Mouse (Mus musculus) midbrain, postnatal 0 days (tissue): ENCODE data around the gene Arrdc5. TPM values are rescaled to one million over a fixed set of nuclear protein-coding genes. Genes with fewer than 3 reads are reported as not detected.

Experiments
- ATAC-seq: fragments of 200-750 bp; cut with Nextera tagmentation; 2 replicates; pipeline ENCODE4 v1.8.0; 2017; ENCODE audit warnings: moderate number of reproducible peaks, mild to moderate bottlenecking, moderate TSS enrichment, moderate library complexity; ENCODE audit not compliant: low FRiP score
- DNase-seq: peaks from one replicate; pipeline ENCODE4 v3.0.0-alpha.2; 2015; ENCODE audit warnings: low spot score
- H3K27ac ChIP-seq: fragments of 300-500 bp; sonication (generic); 2 replicates; pipeline ENCODE4 v1.5.1; 2014; ENCODE audit warnings: low read depth, mild to moderate bottlenecking, low read length, mixed read lengths
- H3K27me3 ChIP-seq: fragments of 300-500 bp; sonication (generic); 2 replicates; pipeline ENCODE4 v1.6.1; 2014; ENCODE audit warnings: low read length, control low read depth, mixed read lengths; ENCODE audit not compliant: insufficient read depth
- H3K36me3 ChIP-seq: fragments of 300-500 bp; sonication (generic); 2 replicates; pipeline ENCODE4 v1.6.1; 2014; ENCODE audit warnings: low read length, control low read depth, mixed read lengths; ENCODE audit not compliant: insufficient read depth
- H3K4me1 ChIP-seq: fragments of 300-500 bp; sonication (generic); 2 replicates; pipeline ENCODE4 v1.6.1; 2014; ENCODE audit warnings: mild to moderate bottlenecking, control low read depth, antibody characterized with exemption, low read length, mixed read lengths; ENCODE audit not compliant: insufficient read depth
- H3K4me2 ChIP-seq: fragments of 300-500 bp; sonication (generic); 2 replicates; pipeline ENCODE4 v1.6.1; 2014; ENCODE audit warnings: low read depth, mild to moderate bottlenecking, low read length, mixed read lengths; ENCODE audit not compliant: poor library complexity, severe bottlenecking
- H3K4me3 ChIP-seq: fragments of 300-500 bp; sonication (generic); 2 replicates; pipeline ENCODE4 v1.5.1; 2014; ENCODE audit warnings: low read depth, mild to moderate bottlenecking, low read length, moderate library complexity
- H3K9ac ChIP-seq: fragments of 300-500 bp; sonication (generic); replicated peaks from 2 replicates; pipeline ENCODE4 v1.6.1; 2014; ENCODE audit warnings: mild to moderate bottlenecking, low read length, moderate library complexity, mixed read lengths; ENCODE audit not compliant: poor library complexity, severe bottlenecking
- H3K9me3 ChIP-seq: fragments of 300-500 bp; sonication (generic); 2 replicates; pipeline ENCODE4 v1.6.1; 2016; ENCODE audit warnings: low read length, control low read depth
- CTCF ChIP-seq: IDR thresholded peaks from 2 replicates; pipeline ENCODE4 v1.5.1; 2016; ENCODE audit warnings: antibody characterized with exemption, mild to moderate bottlenecking
- WGBS: fragments of 180-500 bp; shearing (Covaris S2); extraction: QIAGEN DNeasy Blood & Tissue Kit; methylation state at CpG from one replicate; pipeline ENCODE4 v1.1.7; 2014; 5-methylcytosine and 5-hydroxymethylcytosine counted together
- polyA plus RNA-seq: library from polyadenylated mRNA; unstranded; fragments of >200 nt; fragmentation: Nextera tagmentation; extraction: Ambion mirVana; gene quantifications from 2 replicates; pipeline ENCODE4 v1.2.1, GENCODE M21; 2015
- total RNA-seq: library from RNA; depleted of rRNA; stranded (reverse); fragments of >200 nt; gene quantifications from 2 replicates; pipeline ENCODE4 v1.2.3, GENCODE M21; 2014; rRNA removed

The Arrdc5 gene
- total RNA-seq (not detected in 2 replicates), polyA plus RNA-seq (not detected in 2 replicates)

DNA sequence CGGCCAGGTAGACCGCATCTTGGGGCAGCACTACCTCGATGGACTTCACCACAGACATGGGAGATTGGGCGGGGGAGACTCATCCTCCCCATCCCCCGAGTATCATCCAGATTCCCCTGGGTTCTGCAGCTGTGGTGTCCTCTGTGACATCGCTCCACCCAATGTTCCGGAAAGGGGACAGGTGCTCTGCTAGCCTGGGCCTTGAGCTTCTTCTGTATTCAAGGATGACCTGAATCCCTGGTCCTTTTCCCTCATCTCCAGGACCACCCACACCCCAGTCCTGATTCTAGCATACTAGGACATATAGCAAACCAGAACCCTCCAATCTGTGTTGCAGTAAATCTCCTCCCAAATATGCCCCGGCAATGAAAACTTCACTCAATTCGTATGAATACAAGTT, at the start of gene Arrdc5:
TSS of gene Arrdc5 (minus strand) at position 101 of the 400 bp plus-strand sequence.
- TF ChIP-seq CTCF = no peak
- Histone ChIP-seq H3K9ac (no peak within 1 kb of the TSS), H3K27me3 (no peaks in the 10 kb centered on the region), H3K4me2 (no peak within 1 kb of the TSS), H3K27ac (no peak within 1 kb of the TSS), H3K36me3 (no peaks in the 10 kb centered on the region), H3K4me3 (no peak within 1 kb of the TSS), H3K9me3 (no peaks in the 10 kb centered on the region), H3K4me1 (0 out of 2 replicates have a peak, but pooled peaks cover 3% of the 10 kb centered on the region)
- ATAC-seq (no peak), DNase-seq (no peak)
- WGBS = 90% methylated on average over 9 of the region's 9 CpGs

DNA sequence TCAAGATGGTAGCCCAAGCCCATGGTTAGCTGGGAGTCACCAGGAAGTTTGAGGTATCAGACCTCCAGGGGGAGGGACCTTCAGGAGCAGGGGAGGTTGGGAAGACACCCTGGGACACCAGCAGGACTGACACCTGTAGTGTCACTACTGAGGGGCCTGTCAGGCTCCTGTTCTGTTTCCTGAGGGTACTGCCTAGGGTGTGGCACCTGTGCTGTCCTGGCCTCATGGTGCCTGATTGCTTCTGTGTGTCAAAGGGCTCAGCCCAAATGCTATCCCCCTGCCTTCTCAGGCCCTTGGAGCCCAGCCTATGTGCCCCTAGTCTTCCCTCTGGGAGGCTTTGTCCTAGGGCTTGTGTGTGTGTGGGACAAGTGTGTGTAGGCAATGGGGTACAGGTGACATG, 48.5 kb upstream of the Arrdc5 start:
- Histone ChIP-seq H3K9me3 (no peaks in the 10 kb centered on the region), H3K4me2 (no peak overlapping the region), H3K27me3 (no peaks in the 10 kb centered on the region), H3K9ac (no peak overlapping the region), H3K4me1 (no peaks in the 10 kb centered on the region), H3K36me3 (peaks cover 27% of the 10 kb centered on the region), H3K4me3 (no peak overlapping the region), H3K27ac (no peak overlapping the region)
- no peak for DNase-seq
- TF ChIP-seq CTCF = no peak
- no peak for ATAC-seq

DNA sequence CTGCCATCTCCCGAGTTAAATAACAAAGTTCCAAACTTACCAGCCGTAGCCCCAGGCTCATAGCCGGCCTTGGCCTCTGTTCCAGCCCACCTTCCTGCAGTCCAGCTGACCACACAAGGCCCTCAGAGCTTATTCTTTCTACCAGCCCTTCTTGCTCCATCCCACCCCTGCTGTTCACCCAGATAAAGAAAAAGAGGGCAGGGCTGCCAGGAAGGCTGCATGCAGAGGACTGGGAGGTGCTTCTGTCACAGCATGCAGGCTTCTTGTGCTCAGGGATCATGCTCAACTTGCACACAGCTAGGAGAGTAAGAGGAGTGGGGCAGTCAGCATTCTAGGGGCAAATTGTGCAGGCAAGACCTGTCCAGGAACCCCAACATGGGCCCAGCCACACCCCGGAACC, 48.0 kb upstream of the Arrdc5 start:
- no peak overlapping the region for H3K4me3 ChIP-seq
- H3K4me1 ChIP-seq = no peaks in the 10 kb centered on the region
- H3K9me3 ChIP-seq = no peaks in the 10 kb centered on the region
- no peak overlapping the region for H3K4me2 ChIP-seq
- no peak for TF ChIP-seq CTCF
- WGBS = 60% methylated on average over 4 of the region's 4 CpGs
- ATAC-seq (no peak), DNase-seq (no peak)
- peaks cover 22% of the 10 kb centered on the region for H3K36me3 ChIP-seq
- H3K27ac ChIP-seq = no peak overlapping the region
- H3K9ac ChIP-seq = no peak overlapping the region
- H3K27me3 ChIP-seq = no peaks in the 10 kb centered on the region

DNA sequence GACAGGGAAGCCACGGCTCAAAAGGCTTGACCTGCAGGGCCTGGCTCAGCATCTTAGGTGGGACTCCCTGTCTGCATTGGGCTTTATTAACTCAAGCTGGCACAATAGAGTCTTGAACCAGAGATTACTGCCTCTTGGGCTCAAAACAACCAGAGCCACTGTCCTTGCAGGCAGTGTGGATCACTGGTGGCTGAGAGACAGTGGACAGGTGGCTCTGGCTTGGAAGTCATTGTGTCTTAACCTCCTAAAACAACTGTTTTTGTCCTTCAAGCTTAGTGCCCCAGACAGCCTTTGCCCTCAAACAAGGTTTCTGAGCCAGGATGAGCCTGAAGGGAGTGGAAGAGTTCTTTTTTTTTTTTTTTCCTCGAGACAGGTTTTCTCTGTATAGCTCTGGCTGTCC, 45.3 kb upstream of the Arrdc5 start:
- ATAC-seq = no peak
- 84% methylated on average over 2 of the region's 2 CpGs for WGBS
- no peak for TF ChIP-seq CTCF
- Histone ChIP-seq H3K4me1 (no peaks in the 10 kb centered on the region), H3K4me3 (no peak overlapping the region), H3K36me3 (peaks cover 12% of the 10 kb centered on the region; the same call in 1 of the 2 replicates), H3K27me3 (no peaks in the 10 kb centered on the region), H3K4me2 (no peak overlapping the region), H3K9ac (no peak overlapping the region), H3K27ac (no peak overlapping the region), H3K9me3 (no peaks in the 10 kb centered on the region)
- no peak for DNase-seq

DNA sequence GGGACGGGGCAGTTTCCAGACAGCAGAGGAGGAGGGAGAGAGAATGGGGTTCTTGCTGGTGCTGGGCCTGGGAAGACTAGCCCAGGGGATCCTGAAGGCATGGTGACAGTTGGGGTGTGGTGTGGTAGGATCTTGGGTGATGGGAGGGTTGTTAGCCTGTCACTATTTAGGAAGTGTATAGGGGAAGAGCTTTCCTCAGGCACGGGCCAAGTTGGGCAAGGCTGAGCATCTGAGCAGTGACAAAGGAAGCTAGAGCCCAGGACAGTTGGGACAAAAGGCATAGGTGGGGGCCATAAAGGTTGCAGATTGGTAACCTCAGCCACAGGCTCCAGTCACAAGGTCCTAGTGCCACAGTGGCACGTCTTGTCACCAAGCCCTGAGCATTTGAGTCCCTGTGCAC, 43.4 kb upstream of the Arrdc5 start:
- no peak overlapping the region for H3K27ac ChIP-seq
- TF ChIP-seq CTCF = no peak
- no peak overlapping the region for H3K4me3 ChIP-seq
- DNase-seq (no peak), ATAC-seq (no peak)
- no peaks in the 10 kb centered on the region for H3K4me1 ChIP-seq
- H3K4me2 ChIP-seq = no peak overlapping the region
- H3K27me3 ChIP-seq = no peaks in the 10 kb centered on the region
- H3K9ac ChIP-seq = no peak overlapping the region
- H3K9me3 ChIP-seq = no peaks in the 10 kb centered on the region
- H3K36me3 ChIP-seq = peaks cover 9% of the 10 kb centered on the region; the same call in 1 of the 2 replicates
- WGBS = 80% methylated on average over 3 of the region's 3 CpGs

DNA sequence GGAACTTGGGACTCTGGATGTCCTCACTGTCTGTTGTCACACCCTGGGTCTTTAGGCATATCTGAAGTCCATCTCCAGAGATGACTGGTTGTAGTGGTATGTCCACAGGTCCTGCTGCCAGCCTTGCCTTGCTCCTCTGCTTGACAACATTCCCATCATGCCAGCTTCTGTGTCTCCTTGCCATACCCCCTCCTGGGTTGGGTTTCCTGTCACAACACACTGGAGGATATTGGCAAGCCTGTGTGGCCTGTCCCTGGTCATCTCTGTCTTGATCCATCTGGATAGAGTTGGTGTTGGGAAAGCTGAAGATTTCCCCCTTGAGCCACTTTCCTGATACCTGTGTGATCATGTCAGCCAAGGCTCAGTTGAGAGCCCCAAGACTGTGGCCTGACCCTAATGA, 40.6 kb upstream of the Arrdc5 start:
- peaks cover 5% of the 10 kb centered on the region; the same call in 1 of the 2 replicates for H3K36me3 ChIP-seq
- H3K4me1 ChIP-seq = no peaks in the 10 kb centered on the region
- H3K9me3 ChIP-seq = no peaks in the 10 kb centered on the region
- TF ChIP-seq CTCF = no peak
- no peak overlapping the region for H3K27ac ChIP-seq
- H3K27me3 ChIP-seq = no peaks in the 10 kb centered on the region
- no peak overlapping the region for H3K4me3 ChIP-seq
- H3K4me2 ChIP-seq = no peak overlapping the region
- no peak overlapping the region for H3K9ac ChIP-seq
- ATAC-seq (no peak), DNase-seq (no peak)
